Mouse (Mus musculus): ENCODE data around the gene Hoxb7. TPM values are rescaled to one million over a fixed set of nuclear protein-coding genes. Genes with fewer than 3 reads are reported as not detected.

The Hoxb7 gene
- polyA plus RNA-seq, 1 experiment = 0.52 TPM

- Histone ChIP-seq H3K4me3 (replicated peaks; ENCODE audit: extremely low read depth, low read depth, low read length) (no peak overlapping the region), H3K4me1 (ENCODE audit: control insufficient read depth, insufficient read depth, low read length) (no peaks in the 10 kb centered on the region)
- WGBS = 74% methylated on average over 7 of the region's 7 CpGs
- no peak for DNase-seq
- TF ChIP-seq POLR2A (IDR thresholded peaks at IDR 0.05; ENCODE audit: borderline replicate concordance, extremely low read depth, low read depth, low read length) (no peak), CTCF (IDR thresholded peaks at IDR 0.05; ENCODE audit: insufficient read depth, low read length) (no peak)
Observed at GRCm38 (mm10) chr11:96338957-96339855, 52.8 kb downstream of the Hoxb7 start.

Other genes with a start within 250 kb of the Hoxb7 start
- gene Ube2z, start 221.2 kb upstream of the Hoxb7 start, polyA plus RNA-seq (2012; rRNA removed) = 31.1 and 38.1 TPM in 2 replicates
- 235 and 352 TPM in 2 replicates for gene Atp5g1, start 211.0 kb upstream of the Hoxb7 start, polyA plus RNA-seq (2012; rRNA removed)
- gene Calcoco2, start 174.7 kb upstream of the Hoxb7 start, polyA plus RNA-seq (2012; rRNA removed) = 0.08 and 0.11 TPM in 2 replicates
- 3.6 and 4.6 TPM in 2 replicates for gene Ttll6, start 152.8 kb upstream of the Hoxb7 start, polyA plus RNA-seq (2012; rRNA removed)
- 1.4 TPM in 1 of 2 replicates, not detected in the other for gene Hoxb13, start 92.3 kb upstream of the Hoxb7 start, polyA plus RNA-seq (2012; rRNA removed)
- gene Hoxb9, start 15.2 kb upstream of the Hoxb7 start, polyA plus RNA-seq (2012; rRNA removed) = 0.14 TPM in 1 of 2 replicates, not detected in the other
- gene Hoxb8, start 4.7 kb upstream of the Hoxb7 start, polyA plus RNA-seq (2012; rRNA removed) = 0.18 and 0.44 TPM in 2 replicates
- 8.1 and 8.2 TPM in 2 replicates for gene Hoxb6, start 5.9 kb downstream of the Hoxb7 start, polyA plus RNA-seq (2012; rRNA removed)
- 12.1 and 15.6 TPM in 2 replicates for gene Hoxb5, start 16.7 kb downstream of the Hoxb7 start, polyA plus RNA-seq (2012; rRNA removed)
- 9.9 and 12.5 TPM in 2 replicates for gene Hoxb4, start 31.6 kb downstream of the Hoxb7 start, polyA plus RNA-seq (2012; rRNA removed)
- 11.0 and 13.2 TPM in 2 replicates for gene Hoxb3, start 36.7 kb downstream of the Hoxb7 start, polyA plus RNA-seq (2012; rRNA removed)
- 19.7 and 24.7 TPM in 2 replicates for gene Hoxb2, start 63.9 kb downstream of the Hoxb7 start, polyA plus RNA-seq (2012; rRNA removed)
- gene Hoxb1, start 79.1 kb downstream of the Hoxb7 start, polyA plus RNA-seq (2012; rRNA removed) = not detected in 2 replicates
- 2.2 and 2.4 TPM in 2 replicates for gene Skap1, start 178.0 kb downstream of the Hoxb7 start, polyA plus RNA-seq (2012; rRNA removed)

Data from lung, adult 2 months (tissue).